In genomic region chr4:47353416-47354111, GRCm38 (mm10) we compare ENCODE assay signal across 8 mouse cellular contexts. TPM values are rescaled to one million over a fixed set of nuclear protein-coding genes. Genes with fewer than 3 reads are reported as not detected.
DNase-seq lines count a peak whose midpoint lies in the region; ATAC-seq lines count a peak whose summit lies in the region.

No protein-coding gene starts in this region.

- H3K4me3 ChIP-seq in forebrain, embryonic 13.5 days = peak overlapping the region; percentile 95
- H3K4me3 ChIP-seq in hindbrain, embryonic 14.5 days (replicated peaks; ENCODE audit: low read length) = peak overlapping the region; percentile 79

- peak; percentile 68 for ATAC-seq in forebrain, embryonic 13.5 days
- ATAC-seq in hindbrain, embryonic 14.5 days (ENCODE audit: low FRiP score) = peak; percentile 78
- peak; percentile 8; the same call in 1 of the 2 replicates for ATAC-seq in megakaryocyte, adult 5-6 weeks (ENCODE audit: poor library complexity, severe bottlenecking)

- H3K27me3 ChIP-seq in forebrain, embryonic 13.5 days = peaks cover 4% of the 10 kb centered on the region; the same call in 1 of the 2 replicates
- no peaks in the 10 kb centered on the region for H3K27me3 ChIP-seq in hindbrain, embryonic 14.5 days (ENCODE audit: control insufficient read depth, insufficient read depth, low read length)

- peak overlapping the region; percentile 93 for H3K27ac ChIP-seq in forebrain, embryonic 13.5 days
- H3K27ac ChIP-seq in hindbrain, embryonic 14.5 days = peak overlapping the region; percentile 86

- H3K36me3 ChIP-seq in forebrain, embryonic 13.5 days (ENCODE audit: poor library complexity, severe bottlenecking) = no peaks in the 10 kb centered on the region
- no peaks in the 10 kb centered on the region for H3K36me3 ChIP-seq in hindbrain, embryonic 14.5 days (replicated peaks; ENCODE audit: control insufficient read depth, insufficient read depth)

- H3K4me2 ChIP-seq in forebrain, embryonic 13.5 days = peak overlapping the region; percentile 94
- peak overlapping the region; percentile 84 for H3K4me2 ChIP-seq in hindbrain, embryonic 14.5 days (replicated peaks)

- no peaks in the 10 kb centered on the region for H3K9me3 ChIP-seq in forebrain, embryonic 13.5 days (replicated peaks)
- no peaks in the 10 kb centered on the region for H3K9me3 ChIP-seq in hindbrain, embryonic 14.5 days (ENCODE audit: control insufficient read depth, low read length)

- peak; percentile 28 for DNase-seq in layer of hippocampus, adult 11-12 months (ENCODE audit: low spot score)
- DNase-seq in layer of hippocampus, adult 18-20 months (ENCODE audit: low spot score in 2 of 2) = no peak
- peak; percentile 16 for DNase-seq in c-Kit-positive CD71-positive TER-119-positive erythroid progenitor cells, embryonic 14.5 days (ENCODE audit: low spot score)
- peak; percentile 52 for DNase-seq in hindbrain, embryonic 14.5 days (ENCODE audit: low spot score)
- peak; percentile 27 to 83 for DNase-seq in left cerebral cortex, postnatal 10 days (ENCODE audit: extremely low spot score in 1 of 2, low spot score in 2 of 2)
- DNase-seq in spleen, postnatal 14 days (ENCODE audit: low spot score in 2 of 2) = peak; percentile 43 to 48

- intact Hi-C loops in left cerebral cortex, postnatal 10 days (cut with DNase I) = loop anchor here (2.0 to 10.0 kb wide), 2 partner anchors 107 to 229 kb away; no protein-coding TSS in a partner anchor

- WGBS in forebrain, embryonic 13.5 days = 1% methylated on average over 43 of the region's 73 CpGs
- under 1% methylated on average over 45 of the region's 73 CpGs for WGBS in hindbrain, embryonic 14.5 days

- H3K4me1 ChIP-seq in forebrain, embryonic 13.5 days = peaks cover 33% of the 10 kb centered on the region
- peaks cover 13% of the 10 kb centered on the region for H3K4me1 ChIP-seq in hindbrain, embryonic 14.5 days (replicated peaks; ENCODE audit: control insufficient read depth, insufficient read depth, low read length)

- peak overlapping the region; percentile 98 for H3K9ac ChIP-seq in forebrain, embryonic 13.5 days
- H3K9ac ChIP-seq in hindbrain, embryonic 14.5 days = peak overlapping the region; percentile 87

RNA-seq across cellular contexts. Expression of gene Tgfbr1, which starts 0.5 kb away (rescaled TPM):
- 10 to 100 TPM; 21.3 to 22.7 TPM for total RNA-seq in layer of hippocampus, adult 18-20 months (2021)
- 45.6 and 52.5 TPM in 2 replicates for polyA plus RNA-seq in forebrain, embryonic 13.5 days (2015; fragmentation: Nextera tagmentation; extraction: Ambion mirVana)
- polyA plus RNA-seq in hindbrain, embryonic 14.5 days (2014; fragmentation: Nextera tagmentation; extraction: Ambion mirVana) = 40.1 and 41.4 TPM in 2 replicates
- total RNA-seq in left cerebral cortex, postnatal 10 days (2021) = 10 to 100 TPM; 22.1 to 23.2 TPM
- 22.9 and 25.3 TPM in 2 replicates for total RNA-seq in megakaryocyte, adult 5-6 weeks (2015)
- total RNA-seq in megakaryocyte, adult 5-6 weeks (2017) = 27.8 and 32.9 TPM in 2 replicates

Comparison
In these comparisons a context has a peak if more than half of its experiments do, and no peak if none do; other contexts are left out.
1. DNase-seq: peak in layer of hippocampus, adult 11-12 months (single experiment), c-Kit-positive CD71-positive TER-119-positive erythroid progenitor cells, embryonic 14.5 days (single experiment), hindbrain, embryonic 14.5 days (single experiment), left cerebral cortex, postnatal 10 days (2 of 2) and spleen, postnatal 14 days (2 of 2); none in layer of hippocampus, adult 18-20 months (0 of 2).
2. ATAC-seq: peak in every context shown above with its lines; median percentile 78 in hindbrain, embryonic 14.5 days; 68 in forebrain, embryonic 13.5 days; 8 in megakaryocyte, adult 5-6 weeks.